Mouse (Mus musculus): ENCODE measurements around the gene Fxyd4.

Fxyd4 gene

GRCm38 (mm10) chr6:117891369-117892160 lies 45.9 kb downstream of the Fxyd4 start:
- DNase-seq (ENCODE audit: low spot score in 2 of 2) = no peak

GRCm38 (mm10) chr6:117890257-117890656 lies 47.2 kb downstream of the Fxyd4 start:
- no peak for DNase-seq (ENCODE audit: low spot score in 2 of 2)

GRCm38 (mm10) chr6:117888642-117889096 lies 48.8 kb downstream of the Fxyd4 start:
- no peak for DNase-seq (ENCODE audit: low spot score in 2 of 2)

GRCm38 (mm10) chr6:117888032-117888431 lies 49.5 kb downstream of the Fxyd4 start:
- no peak for DNase-seq (ENCODE audit: low spot score in 2 of 2)

- no peak for DNase-seq (ENCODE audit: low spot score in 2 of 2)
These were observed 51.5 kb downstream of the Fxyd4 start for GRCm38 (mm10) chr6:117885943-117886342.

Data from urinary bladder, postnatal 36 days (tissue).